Mouse (Mus musculus) forebrain, embryonic 11.5 days (tissue): ENCODE results near the gene Jph4. TPM values are rescaled to one million over a fixed set of nuclear protein-coding genes. Genes with fewer than 3 reads are reported as not detected.

ENCODE experiments used
- ATAC-seq: fragments of 200-750 bp; cut with Nextera tagmentation; replicated peaks from 2 replicates; pipeline ENCODE4 v1.8.0; 2017; ENCODE audit warnings: moderate TSS enrichment; ENCODE audit not compliant: low FRiP score
- DNase-seq: peaks from one replicate; pipeline ENCODE4 v3.0.0-alpha.2; 2017; ENCODE audit warnings: low spot score
- H3K27ac ChIP-seq: fragments of 300-500 bp; sonication (generic); 2 replicates; pipeline ENCODE4 v1.5.1; 2014; ENCODE audit warnings: low read depth, low read length
- H3K27me3 ChIP-seq: fragments of 300-500 bp; sonication (generic); 2 replicates; pipeline ENCODE4 v1.6.1; 2014; ENCODE audit warnings: mild to moderate bottlenecking, low read length, mixed read lengths; ENCODE audit not compliant: control insufficient read depth, insufficient read depth
- H3K36me3 ChIP-seq: fragments of 300-500 bp; sonication (generic); 2 replicates; pipeline ENCODE4 v1.6.1; 2014; ENCODE audit warnings: mild to moderate bottlenecking, low read length, moderate library complexity, mixed read lengths; ENCODE audit not compliant: control insufficient read depth, insufficient read depth
- H3K4me1 ChIP-seq: fragments of 300-500 bp; sonication (generic); replicated peaks from 2 replicates; pipeline ENCODE4 v1.6.1; 2014; ENCODE audit warnings: low read length, mixed read lengths; ENCODE audit not compliant: control insufficient read depth, insufficient read depth
- H3K4me2 ChIP-seq: fragments of 300-500 bp; sonication (generic); 2 replicates; pipeline ENCODE4 v1.6.1; 2014; ENCODE audit warnings: low read depth, mild to moderate bottlenecking, low read length, moderate library complexity, mixed read lengths; ENCODE audit not compliant: severe bottlenecking
- H3K4me3 ChIP-seq: fragments of 300-500 bp; sonication (generic); 2 replicates; pipeline ENCODE4 v1.5.1; 2014; ENCODE audit warnings: low read depth, low read length
- H3K9ac ChIP-seq: fragments of 300-500 bp; sonication (generic); 2 replicates; pipeline ENCODE4 v1.6.1; 2014; ENCODE audit warnings: low read length
- H3K9me3 ChIP-seq: fragments of 300-500 bp; sonication (generic); 2 replicates; pipeline ENCODE4 v1.6.1; 2016; ENCODE audit warnings: low read length, mixed read lengths; ENCODE audit not compliant: control insufficient read depth
- WGBS: fragments of 180-500 bp; shearing (Covaris S2); extraction: QIAGEN DNeasy Blood & Tissue Kit; methylation state at CpG from one replicate; pipeline ENCODE4 v1.1.7; 2014; 5-methylcytosine and 5-hydroxymethylcytosine counted together
- polyA plus RNA-seq: library from polyadenylated mRNA; unstranded; fragments of >200 nt; fragmentation: Nextera tagmentation; extraction: Ambion mirVana; gene quantifications from 2 replicates; pipeline ENCODE4 v1.2.1, GENCODE M21; 2014

Gene Jph4
- polyA plus RNA-seq, 1 experiment from 2014 or later = 2.9 TPM

DNA sequence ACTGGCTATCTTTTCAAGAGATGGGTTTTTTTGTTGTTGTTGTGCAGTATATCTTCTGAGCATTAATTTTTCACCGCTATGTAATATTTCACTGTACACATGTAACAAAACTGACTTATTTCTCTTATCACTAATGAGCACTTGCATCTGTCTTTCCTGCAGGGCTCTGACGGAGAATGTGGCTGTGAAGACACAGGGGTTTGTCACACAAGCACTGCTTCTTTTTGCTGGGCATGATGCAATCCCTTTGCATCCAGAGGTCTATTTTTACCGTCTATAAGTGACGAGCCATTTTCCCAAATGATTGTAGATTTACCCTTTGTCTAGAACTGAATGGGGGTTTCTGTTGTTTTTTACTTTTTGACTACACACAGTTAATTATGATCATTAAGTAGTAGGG lies 35.4 kb upstream of the Jph4 start:
- peaks cover 4% of the 10 kb centered on the region; the same call in 1 of the 2 replicates for H3K4me1 ChIP-seq
- no peaks in the 10 kb centered on the region for H3K36me3 ChIP-seq
- no peak for ATAC-seq
- H3K27me3 ChIP-seq = no peaks in the 10 kb centered on the region
- no peak overlapping the region for H3K4me2 ChIP-seq
- no peaks in the 10 kb centered on the region for H3K9me3 ChIP-seq
- no peak overlapping the region for H3K27ac ChIP-seq
- H3K4me3 ChIP-seq = no peak overlapping the region
- 84% methylated on average over 4 of the region's 4 CpGs for WGBS
- no peak overlapping the region for H3K9ac ChIP-seq
- DNase-seq = no peak

DNA sequence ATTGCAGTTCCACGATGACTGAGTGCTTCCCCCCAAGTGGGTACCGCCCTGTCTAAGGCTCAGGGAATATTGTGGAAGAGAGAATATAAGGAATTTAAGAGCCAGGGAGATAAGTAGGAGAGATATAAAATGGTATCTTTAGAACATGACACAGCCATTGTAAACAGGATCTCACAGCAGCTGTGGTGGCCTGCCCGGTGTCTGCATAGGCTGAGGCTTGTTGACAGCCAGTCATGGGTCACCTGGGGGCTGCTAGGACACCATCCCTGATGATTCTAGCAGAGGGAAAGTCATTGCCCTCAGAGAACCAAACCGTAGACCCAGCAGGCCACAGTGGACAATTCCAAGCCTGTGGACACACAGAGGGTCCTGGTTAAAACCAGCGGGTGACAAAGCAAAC lies 34.2 kb upstream of the Jph4 start:
- H3K4me3 ChIP-seq = no peak overlapping the region
- WGBS = 91% methylated on average over 5 of the region's 5 CpGs
- H3K36me3 ChIP-seq = no peaks in the 10 kb centered on the region
- no peak overlapping the region for H3K27ac ChIP-seq
- no peaks in the 10 kb centered on the region for H3K27me3 ChIP-seq
- DNase-seq (no peak), ATAC-seq (no peak)
- no peaks in the 10 kb centered on the region for H3K9me3 ChIP-seq
- peaks cover 4% of the 10 kb centered on the region; the same call in 1 of the 2 replicates for H3K4me1 ChIP-seq
- H3K9ac ChIP-seq = no peak overlapping the region
- H3K4me2 ChIP-seq = no peak overlapping the region

DNA sequence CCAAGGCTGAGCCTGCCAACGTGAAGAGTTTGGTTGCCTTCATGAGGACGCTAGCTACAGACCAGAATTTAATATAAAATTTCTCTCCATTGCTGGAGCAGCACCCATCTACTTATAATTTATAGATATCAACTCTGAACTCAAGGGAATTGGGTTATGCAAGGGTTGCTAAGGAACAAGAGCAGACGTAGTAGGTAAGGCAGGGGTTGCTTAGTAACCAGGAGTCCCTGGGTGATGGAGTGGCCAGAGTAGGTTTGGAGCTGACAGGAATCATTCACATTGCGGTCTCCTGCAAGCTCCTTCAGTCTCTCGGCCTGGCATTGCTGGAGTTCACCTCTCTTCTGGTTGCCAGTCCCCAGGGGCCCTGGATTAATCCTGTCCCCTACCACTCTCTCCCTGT lies 32.3 kb upstream of the Jph4 start:
- no peak for ATAC-seq
- Histone ChIP-seq H3K36me3 (no peaks in the 10 kb centered on the region), H3K4me1 (peaks cover 4% of the 10 kb centered on the region; the same call in 1 of the 2 replicates), H3K4me3 (no peak overlapping the region), H3K4me2 (no peak overlapping the region), H3K27ac (no peak overlapping the region), H3K27me3 (no peaks in the 10 kb centered on the region), H3K9me3 (no peaks in the 10 kb centered on the region), H3K9ac (no peak overlapping the region)
- no peak for DNase-seq
- WGBS = 74% methylated on average over 5 of the region's 5 CpGs

DNA sequence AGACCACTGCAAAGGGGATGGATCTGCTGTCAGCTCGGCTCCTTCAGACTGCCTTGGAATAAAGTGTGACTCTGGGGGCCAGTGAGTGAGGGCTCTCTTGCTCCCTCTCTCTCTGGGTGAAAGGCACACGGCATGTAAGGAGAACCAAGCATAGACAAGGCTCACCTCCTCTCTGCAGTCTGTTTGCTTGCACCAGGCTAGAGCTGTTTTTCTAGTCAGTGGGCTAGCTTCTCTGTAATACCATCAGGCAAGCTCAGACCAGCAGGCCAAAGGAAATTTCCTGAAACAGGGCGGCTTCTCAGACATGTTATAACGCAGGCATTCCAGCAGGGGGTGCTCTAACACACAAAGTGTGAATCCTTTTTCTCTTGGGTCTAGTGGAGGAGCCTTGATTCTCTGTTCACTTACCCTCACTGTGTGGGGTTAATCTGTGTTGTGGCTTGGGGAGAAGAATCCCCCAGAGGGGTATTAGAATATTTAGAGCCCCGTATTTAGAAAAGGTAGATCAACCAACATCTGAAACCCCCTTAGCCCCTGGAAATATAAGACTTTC lies 31.7 kb upstream of the Jph4 start:
- WGBS = 25% methylated on average over 5 of the region's 5 CpGs
- Histone ChIP-seq H3K9me3 (no peaks in the 10 kb centered on the region), H3K9ac (no peak overlapping the region), H3K27ac (no peak overlapping the region), H3K27me3 (no peaks in the 10 kb centered on the region), H3K4me3 (no peak overlapping the region), H3K4me2 (no peak overlapping the region), H3K36me3 (no peaks in the 10 kb centered on the region), H3K4me1 (no peaks in the 10 kb centered on the region; the same call in 1 of the 2 replicates)
- ATAC-seq = no peak
- peak; percentile 85 for DNase-seq

DNA sequence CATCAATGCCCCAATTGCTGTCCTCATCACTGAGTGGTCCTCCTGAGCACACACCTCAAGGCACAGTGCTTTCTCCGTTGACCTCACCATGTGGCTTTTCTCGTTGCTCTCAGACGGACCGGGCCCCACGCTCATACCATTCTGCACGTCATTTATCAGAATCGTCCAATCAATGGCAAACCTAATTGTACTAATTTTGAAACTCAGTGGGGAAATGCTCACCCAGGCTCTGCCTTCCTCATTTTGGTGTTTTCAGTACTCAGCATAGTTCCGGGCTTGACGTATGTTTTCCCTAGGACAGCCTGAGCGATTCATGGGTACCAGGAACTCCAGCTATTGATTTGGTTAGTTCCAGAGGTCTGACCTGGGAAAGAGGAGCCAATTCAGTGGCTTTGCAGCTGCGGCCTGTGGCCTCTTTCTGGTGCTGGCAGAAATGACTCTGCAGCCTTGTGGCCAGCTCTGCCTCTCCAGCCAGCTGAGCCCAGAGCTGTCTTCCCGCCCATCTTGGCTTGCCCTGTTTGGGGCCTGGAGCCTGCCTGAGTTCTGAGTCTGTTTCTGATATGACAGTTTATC lies 30.2 kb upstream of the Jph4 start:
- H3K9ac ChIP-seq = no peak overlapping the region
- no peak overlapping the region for H3K27ac ChIP-seq
- ATAC-seq = no peak
- H3K36me3 ChIP-seq = no peaks in the 10 kb centered on the region
- H3K4me3 ChIP-seq = no peak overlapping the region
- 92% methylated on average over 12 of the region's 12 CpGs for WGBS
- DNase-seq = no peak
- H3K9me3 ChIP-seq = no peaks in the 10 kb centered on the region
- H3K4me2 ChIP-seq = no peak overlapping the region
- H3K27me3 ChIP-seq = no peaks in the 10 kb centered on the region
- no peaks in the 10 kb centered on the region for H3K4me1 ChIP-seq

DNA sequence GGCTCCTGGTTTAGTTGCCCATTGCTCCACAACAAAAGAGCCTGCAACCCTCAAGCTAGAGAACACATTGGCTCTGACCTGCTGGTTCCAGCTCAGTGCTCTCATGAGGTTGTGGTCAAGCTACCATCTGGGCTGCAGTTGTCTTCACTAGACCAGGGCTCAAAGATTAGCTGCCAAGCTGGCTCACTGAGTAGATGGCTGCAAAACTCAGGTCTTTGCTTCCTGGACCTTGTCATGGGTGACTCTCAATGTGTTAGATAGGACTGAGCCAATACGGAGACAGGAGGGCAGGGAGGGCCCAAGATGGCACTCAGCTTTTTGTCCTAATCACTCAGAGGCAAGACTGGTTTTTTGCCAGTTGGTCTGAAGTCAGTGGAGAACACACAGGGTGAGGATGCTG lies 29.6 kb upstream of the Jph4 start:
- ATAC-seq (no peak), DNase-seq (no peak)
- Histone ChIP-seq H3K9me3 (no peaks in the 10 kb centered on the region), H3K4me2 (no peak overlapping the region), H3K4me1 (no peaks in the 10 kb centered on the region), H3K27ac (no peak overlapping the region), H3K9ac (no peak overlapping the region), H3K27me3 (no peaks in the 10 kb centered on the region), H3K4me3 (no peak overlapping the region), H3K36me3 (no peaks in the 10 kb centered on the region)
- 95% methylated on average over 1 of the region's 1 CpGs for WGBS

DNA sequence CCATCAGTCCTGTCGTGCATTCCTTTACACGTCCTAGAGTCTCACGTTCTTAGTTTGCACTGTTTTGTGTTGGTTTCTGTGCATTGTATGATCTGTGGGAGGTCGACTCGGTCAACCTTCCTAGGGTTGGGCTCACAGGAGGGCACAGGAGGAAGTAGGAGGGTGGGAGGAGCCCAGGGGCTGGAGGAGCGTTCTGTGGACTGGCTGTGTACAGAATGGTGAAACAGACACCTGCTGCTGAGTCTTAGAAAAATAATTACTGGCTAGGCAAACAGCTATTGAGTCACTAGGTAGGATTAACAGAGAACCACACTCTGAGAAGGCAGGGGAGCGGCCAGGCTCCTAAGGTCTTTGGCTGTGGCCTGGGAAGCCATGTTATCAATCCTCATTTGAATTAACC lies 22.6 kb upstream of the Jph4 start:
- Histone ChIP-seq H3K4me1 (no peaks in the 10 kb centered on the region), H3K27me3 (no peaks in the 10 kb centered on the region), H3K4me2 (no peak overlapping the region), H3K4me3 (no peak overlapping the region), H3K27ac (no peak overlapping the region), H3K36me3 (no peaks in the 10 kb centered on the region), H3K9me3 (no peaks in the 10 kb centered on the region), H3K9ac (no peak overlapping the region)
- DNase-seq = no peak
- no peak for ATAC-seq
- 30% methylated on average over 7 of the region's 7 CpGs for WGBS

DNA sequence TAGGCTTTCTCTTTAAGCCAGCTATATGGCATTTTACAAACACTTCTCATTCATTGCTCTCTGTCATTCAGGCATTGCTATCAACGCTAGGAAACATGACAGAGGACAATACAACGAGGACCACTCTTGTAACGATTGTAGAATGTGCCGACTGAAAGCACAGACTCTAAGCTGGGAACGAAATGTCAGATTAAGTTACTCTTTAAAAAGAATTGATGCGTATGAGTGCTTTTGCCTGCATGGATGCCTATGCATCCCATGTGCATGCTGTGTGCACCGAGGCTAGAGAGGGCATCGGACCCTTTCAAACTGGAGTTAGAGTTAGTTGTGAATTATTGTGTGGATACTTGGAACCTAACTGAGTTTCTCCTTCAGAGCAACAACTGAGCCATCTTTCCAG lies 18.9 kb upstream of the Jph4 start:
- H3K4me3 ChIP-seq = no peak overlapping the region
- no peaks in the 10 kb centered on the region for H3K36me3 ChIP-seq
- DNase-seq = no peak
- no peak overlapping the region for H3K4me2 ChIP-seq
- 67% methylated on average over 8 of the region's 8 CpGs for WGBS
- no peak overlapping the region for H3K9ac ChIP-seq
- H3K9me3 ChIP-seq = no peaks in the 10 kb centered on the region
- no peaks in the 10 kb centered on the region for H3K27me3 ChIP-seq
- no peaks in the 10 kb centered on the region for H3K4me1 ChIP-seq
- no peak overlapping the region for H3K27ac ChIP-seq
- no peak for ATAC-seq

DNA sequence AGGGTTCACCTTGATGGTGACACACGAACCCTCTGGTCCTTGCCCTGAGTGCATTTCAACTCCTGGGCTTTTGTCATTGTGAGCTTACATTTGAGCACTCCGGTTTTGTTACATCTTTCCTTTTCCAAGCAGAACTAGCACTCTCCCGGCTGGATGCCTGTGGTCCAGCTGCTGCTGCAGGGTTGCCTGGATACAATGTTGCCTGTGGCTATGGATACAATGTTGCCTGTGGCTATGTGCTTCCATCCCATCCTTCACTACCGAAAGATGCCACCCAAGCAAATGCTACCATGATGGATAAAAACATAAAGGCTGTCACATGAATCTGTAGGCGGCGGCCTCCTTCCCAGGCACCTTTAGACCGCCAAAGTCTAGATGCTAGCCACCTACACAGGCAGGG lies 9.8 kb upstream of the Jph4 start:
- no peaks in the 10 kb centered on the region for H3K4me1 ChIP-seq
- no peak overlapping the region for H3K27ac ChIP-seq
- no peak overlapping the region for H3K9ac ChIP-seq
- no peaks in the 10 kb centered on the region for H3K36me3 ChIP-seq
- no peak for ATAC-seq
- no peaks in the 10 kb centered on the region for H3K9me3 ChIP-seq
- H3K4me2 ChIP-seq = no peak overlapping the region
- H3K4me3 ChIP-seq = no peak overlapping the region
- WGBS = 83% methylated on average over 7 of the region's 7 CpGs
- no peaks in the 10 kb centered on the region for H3K27me3 ChIP-seq
- DNase-seq = no peak
